Mouse (Mus musculus) MEL (cell line): ENCODE results near the gene Fam208a.

ENCODE experiments used
- CTCF ChIP-seq, 3 experiments: IDR thresholded peaks in 2 of 3; conservative IDR thresholded peaks in 1 of 3; 2 replicates each; pipeline ENCODE4 v1.5.1; 2011 to 2012; ENCODE audit warnings: low read length in 3 of 3, low read depth in 2 of 3, mild to moderate bottlenecking in 2 of 3, improper control_type of control experiment in 1 of 3, inconsistent platforms in 1 of 3, mixed read lengths in 1 of 3, moderate library complexity in 1 of 3; ENCODE audit not compliant: control insufficient read depth in 1 of 3, insufficient read depth in 1 of 3, poor library complexity in 1 of 3, severe bottlenecking in 1 of 3
- EP300 ChIP-seq, 2 experiments: IDR thresholded peaks; 2 replicates each; pipeline ENCODE4 v1.6.1; 2011; ENCODE audit warnings: improper control_type of control experiment in 2 of 2, low read length in 2 of 2, low read depth in 1 of 2, mild to moderate bottlenecking in 1 of 2
- ETS1 ChIP-seq: IDR thresholded peaks from 2 replicates; pipeline ENCODE4 v1.6.1; 2012; ENCODE audit warnings: low read depth, mild to moderate bottlenecking, inconsistent platforms, low read length, improper control_type of control experiment, moderate library complexity
- KAT2A ChIP-seq: conservative IDR thresholded peaks from 2 replicates; pipeline ENCODE4 v1.6.1; 2012; ENCODE audit warnings: low read depth, low read length, improper control_type of control experiment, inconsistent platforms
- MAX ChIP-seq: IDR thresholded peaks from 2 replicates; pipeline ENCODE4 v1.6.1; 2011; ENCODE audit warnings: low read length, improper control_type of control experiment
- RAD21 ChIP-seq: IDR thresholded peaks from 2 replicates; pipeline ENCODE4 v1.6.1; 2011; ENCODE audit warnings: mild to moderate bottlenecking, low read depth, low read length, improper control_type of control experiment
- TAL1 ChIP-seq: IDR thresholded peaks from 2 replicates; pipeline ENCODE4 v1.6.1; 2012; ENCODE audit warnings: mild to moderate bottlenecking, inconsistent platforms, low read length, moderate library complexity, mixed read lengths
- TCF12 ChIP-seq: IDR thresholded peaks from 2 replicates; pipeline ENCODE4 v1.6.1; 2014; ENCODE audit warnings: low read depth, mild to moderate bottlenecking, inconsistent platforms, low read length, improper control_type of control experiment, moderate library complexity
- ZNF384 ChIP-seq: IDR thresholded peaks from 2 replicates; pipeline ENCODE4 v1.6.1; 2012; ENCODE audit warnings: low read depth, mild to moderate bottlenecking, inconsistent platforms, low read length, improper control_type of control experiment

- TF ChIP-seq MAX (no peak), TAL1 (no peak), TCF12 (no peak), CTCF (IDR thresholded peaks at IDR 0.05 in 2 of 3, conservative IDR thresholded peaks at IDR 0.05 in 1 of 3; ENCODE audit: control insufficient read depth in 1 of 3, insufficient read depth in 1 of 3, low read depth in 2 of 3, low read length in 3 of 3, poor library complexity in 1 of 3, severe bottlenecking in 1 of 3) (no peak), EP300 (IDR thresholded peaks at IDR 0.05; ENCODE audit: low read depth in 1 of 2, low read length in 2 of 2) (no peak), ZNF384 (no peak), RAD21 (no peak), KAT2A (no peak), ETS1 (no peak)
Measured at GRCm38 (mm10) chr14:27420816-27421215, 7.8 kb upstream of the Fam208a start.
